Mouse (Mus musculus): ENCODE measurements around the gene Cyld. TPM values are rescaled to one million over a fixed set of nuclear protein-coding genes. Genes with fewer than 3 reads are reported as not detected.
"Not testable (repeated sequence)": the region's sequence is repeated elsewhere in the genome, so short reads cannot be mapped to it uniquely, and the experiment has no call there.

Cyld gene
- polyA plus RNA-seq (2015; fragmentation: Nextera tagmentation; extraction: Ambion mirVana): 9.5 and 11.4 TPM in 2 replicates

- H3K9me3 ChIP-seq (replicated peaks; ENCODE audit: low read length): no peaks in the 10 kb centered on the region
- WGBS: under 1% methylated on average over 75 of the region's 80 CpGs
- peaks cover 6% of the 10 kb centered on the region; the same call in 1 of the 2 replicates for H3K4me1 ChIP-seq (replicated peaks; ENCODE audit: insufficient read depth, low read length)
- H3K4me2 ChIP-seq (ENCODE audit: low read length): peak within 1 kb of the TSS; percentile 69
- peak; percentile 99 for ATAC-seq (replicated peaks; ENCODE audit: low FRiP score, low read depth)
- H3K4me3 ChIP-seq (replicated peaks; ENCODE audit: low read depth, low read length): peak within 1 kb of the TSS; percentile 85
- peak within 1 kb of the TSS; percentile 77 for H3K27ac ChIP-seq
- H3K27me3 ChIP-seq (ENCODE audit: insufficient read depth, low read length): no peaks in the 10 kb centered on the region
- DNase-seq (ENCODE audit: low spot score): peak; percentile 100
- H3K36me3 ChIP-seq (ENCODE audit: insufficient read depth, low read length): no peaks in the 10 kb centered on the region
- peak within 1 kb of the TSS; percentile 80 for H3K9ac ChIP-seq (ENCODE audit: low read depth, low read length)
- TF ChIP-seq CTCF (IDR thresholded peaks at IDR 0.05; ENCODE audit: low read depth): peak; percentile 33; the same call in 1 of the 2 replicates
Observed at GRCm38 (mm10) chr8:88696721-88697641, at the start of gene Cyld. Cyld (plus strand) TSS chr8:88697028.

GRCm38 (mm10) chr8:88648322-88648721, 48.5 kb upstream of the Cyld start:
- Histone ChIP-seq H3K9me3 (replicated peaks; ENCODE audit: low read length) (no peaks in the 10 kb centered on the region), H3K4me1 (replicated peaks; ENCODE audit: insufficient read depth, low read length) (0 out of 2 replicates have a peak, but pooled peaks cover 7% of the 10 kb centered on the region), H3K9ac (ENCODE audit: low read depth, low read length) (no peak overlapping the region), H3K27ac (no peak overlapping the region), H3K27me3 (ENCODE audit: insufficient read depth, low read length) (no peaks in the 10 kb centered on the region), H3K4me3 (replicated peaks; ENCODE audit: low read depth, low read length) (no peak overlapping the region), H3K4me2 (ENCODE audit: low read length) (0 out of 2 replicates have a peak overlapping the region, but pooled peaks have one; percentile 79), H3K36me3 (ENCODE audit: insufficient read depth, low read length) (no peaks in the 10 kb centered on the region)
- no peak for TF ChIP-seq CTCF (IDR thresholded peaks at IDR 0.05; ENCODE audit: low read depth)
- ATAC-seq (replicated peaks; ENCODE audit: low FRiP score, low read depth): no peak
- no peak for DNase-seq (ENCODE audit: low spot score)

GRCm38 (mm10) chr8:88650016-88650708, 46.7 kb upstream of the Cyld start:
- Histone ChIP-seq H3K9ac (ENCODE audit: low read depth, low read length) (no peak overlapping the region), H3K9me3 (replicated peaks; ENCODE audit: low read length) (no peaks in the 10 kb centered on the region), H3K4me2 (ENCODE audit: low read length) (no peak overlapping the region), H3K4me3 (replicated peaks; ENCODE audit: low read depth, low read length) (no peak overlapping the region), H3K36me3 (ENCODE audit: insufficient read depth, low read length) (no peaks in the 10 kb centered on the region), H3K27me3 (ENCODE audit: insufficient read depth, low read length) (no peaks in the 10 kb centered on the region), H3K4me1 (replicated peaks; ENCODE audit: insufficient read depth, low read length) (0 out of 2 replicates have a peak, but pooled peaks cover 7% of the 10 kb centered on the region), H3K27ac (no peak overlapping the region)
- no peak for ATAC-seq (replicated peaks; ENCODE audit: low FRiP score, low read depth)
- TF ChIP-seq CTCF (IDR thresholded peaks at IDR 0.05; ENCODE audit: low read depth): no peak
- DNase-seq (ENCODE audit: low spot score): no peak
- 74% methylated on average over 6 of the region's 6 CpGs for WGBS

GRCm38 (mm10) chr8:88651122-88651521, 45.7 kb upstream of the Cyld start:
- H3K9ac ChIP-seq (ENCODE audit: low read depth, low read length); H3K4me3 ChIP-seq (replicated peaks; ENCODE audit: low read depth, low read length); H3K9me3 ChIP-seq (replicated peaks; ENCODE audit: low read length); H3K36me3 ChIP-seq (ENCODE audit: insufficient read depth, low read length); DNase-seq (ENCODE audit: low spot score); H3K27ac ChIP-seq; H3K4me1 ChIP-seq (replicated peaks; ENCODE audit: insufficient read depth, low read length); H3K27me3 ChIP-seq (ENCODE audit: insufficient read depth, low read length); ATAC-seq (replicated peaks; ENCODE audit: low FRiP score, low read depth); H3K4me2 ChIP-seq (ENCODE audit: low read length): not testable (repeated sequence)
- 69% methylated on average over 4 of the region's 4 CpGs for whole genome bisulfite sequencing

- Histone ChIP-seq H3K4me2 (ENCODE audit: low read length) (no peak overlapping the region), H3K4me1 (replicated peaks; ENCODE audit: insufficient read depth, low read length) (no peaks in the 10 kb centered on the region), H3K27ac (no peak overlapping the region), H3K9ac (ENCODE audit: low read depth, low read length) (no peak overlapping the region), H3K36me3 (ENCODE audit: insufficient read depth, low read length) (no peaks in the 10 kb centered on the region), H3K27me3 (ENCODE audit: insufficient read depth, low read length) (no peaks in the 10 kb centered on the region), H3K4me3 (replicated peaks; ENCODE audit: low read depth, low read length) (no peak overlapping the region), H3K9me3 (replicated peaks; ENCODE audit: low read length) (no peaks in the 10 kb centered on the region)
- TF ChIP-seq CTCF (IDR thresholded peaks at IDR 0.05; ENCODE audit: low read depth): no peak
- no peak for ATAC-seq (replicated peaks; ENCODE audit: low FRiP score, low read depth)
- no peak for DNase-seq (ENCODE audit: low spot score)
Observed at GRCm38 (mm10) chr8:88655334-88655733, 41.5 kb upstream of the Cyld start.

- Histone ChIP-seq H3K4me3 (replicated peaks; ENCODE audit: low read depth, low read length) (no peak overlapping the region), H3K36me3 (ENCODE audit: insufficient read depth, low read length) (no peaks in the 10 kb centered on the region), H3K27me3 (ENCODE audit: insufficient read depth, low read length) (no peaks in the 10 kb centered on the region), H3K9ac (ENCODE audit: low read depth, low read length) (no peak overlapping the region), H3K9me3 (replicated peaks; ENCODE audit: low read length) (no peaks in the 10 kb centered on the region), H3K27ac (no peak overlapping the region), H3K4me2 (ENCODE audit: low read length) (no peak overlapping the region), H3K4me1 (replicated peaks; ENCODE audit: insufficient read depth, low read length) (no peaks in the 10 kb centered on the region; the same call in 1 of the 2 replicates)
- ATAC-seq (replicated peaks; ENCODE audit: low FRiP score, low read depth) (no peak), DNase-seq (ENCODE audit: low spot score) (no peak)
- 85% methylated on average over 3 of the region's 3 CpGs for WGBS
- TF ChIP-seq CTCF (IDR thresholded peaks at IDR 0.05; ENCODE audit: low read depth): no peak
Observed at GRCm38 (mm10) chr8:88659873-88660272, 37.0 kb upstream of the Cyld start.

Measured in kidney, postnatal 0 days (tissue).